In genomic region chr4:101404863-101405262, GRCm38 (mm10) we compare ENCODE assay signal across 13 mouse cellular contexts. TPM values are rescaled to one million over a fixed set of nuclear protein-coding genes. Genes with fewer than 3 reads are reported as not detected.
DNase-seq lines count a peak whose midpoint lies in the region; ATAC-seq lines count a peak whose summit lies in the region.
"Had no signal": no experiment of that assay in that cellular context is flagged by ENCODE, and none has a peak within 500 bp of the region (broad histone marks: within the 10 kb centered on the region; RNA-seq: fewer than 3 reads in every experiment).

No protein-coding gene starts in this region.

- no peaks in the 10 kb centered on the region; the same call in 1 of the 2 replicates for H3K4me1 ChIP-seq in lung, embryonic 16.5 days (replicated peaks; ENCODE audit: control insufficient read depth, insufficient read depth, low read length)
- H3K4me1 ChIP-seq in embryonic facial prominence, embryonic 12.5 days = no peaks in the 10 kb centered on the region
- peaks cover 8% of the 10 kb centered on the region; the same call in 1 of the 2 replicates for H3K4me1 ChIP-seq in limb, embryonic 15.5 days
- H3K4me1 ChIP-seq in hindbrain, embryonic 14.5 days (replicated peaks; ENCODE audit: control insufficient read depth, insufficient read depth, low read length) = no peaks in the 10 kb centered on the region
- H3K4me1 ChIP-seq: megakaryocyte, embryonic 14.5 days had no signal

- H3K36me3 ChIP-seq in lung, embryonic 16.5 days (ENCODE audit: control insufficient read depth, insufficient read depth, low read length) = no peaks in the 10 kb centered on the region
- H3K36me3 ChIP-seq in embryonic facial prominence, embryonic 12.5 days = no peaks in the 10 kb centered on the region
- no peaks in the 10 kb centered on the region for H3K36me3 ChIP-seq in limb, embryonic 15.5 days
- no peaks in the 10 kb centered on the region for H3K36me3 ChIP-seq in hindbrain, embryonic 14.5 days (replicated peaks; ENCODE audit: control insufficient read depth, insufficient read depth)

- ATAC-seq in lung, embryonic 16.5 days (ENCODE audit: low read depth) = peak; percentile 68
- ATAC-seq in embryonic facial prominence, embryonic 12.5 days (ENCODE audit: insufficient number of reproducible peaks, insufficient read depth, low FRiP score, low TSS enrichment) = peak; percentile 64; the same call in 1 of the 2 replicates
- ATAC-seq in limb, embryonic 15.5 days (ENCODE audit: insufficient number of reproducible peaks, low FRiP score, low TSS enrichment, low read depth) = peak; percentile 84
- ATAC-seq in hindbrain, embryonic 14.5 days (ENCODE audit: low FRiP score) = no peak

- peak; percentile 37 to 62 for DNase-seq in frontal cortex, adult 2 months (ENCODE audit: extremely low spot score in 1 of 2, low spot score in 1 of 2)
- DNase-seq in frontal cortex, postnatal 25 days (ENCODE audit: low spot score in 2 of 2) = no peak
- no peak for DNase-seq in lung, adult 18-20 months
- no peak for DNase-seq in hindbrain, embryonic 14.5 days (ENCODE audit: low spot score)
- no peak for DNase-seq in spleen, postnatal 14 days (ENCODE audit: low spot score in 2 of 2)
- DNase-seq: cerebellum, postnatal 36 days; heart, adult 18-20 months; spleen, adult 18-20 months had no signal

- H3K9me3 ChIP-seq in lung, embryonic 16.5 days (ENCODE audit: control insufficient read depth, low read length) = no peaks in the 10 kb centered on the region
- no peaks in the 10 kb centered on the region for H3K9me3 ChIP-seq in embryonic facial prominence, embryonic 12.5 days
- no peaks in the 10 kb centered on the region for H3K9me3 ChIP-seq in limb, embryonic 15.5 days
- H3K9me3 ChIP-seq in hindbrain, embryonic 14.5 days (ENCODE audit: control insufficient read depth, low read length) = no peaks in the 10 kb centered on the region

- no peak overlapping the region for H3K4me3 ChIP-seq in lung, embryonic 16.5 days (ENCODE audit: low read length)
- H3K4me3 ChIP-seq in embryonic facial prominence, embryonic 12.5 days = no peak overlapping the region
- no peak overlapping the region for H3K4me3 ChIP-seq in limb, embryonic 15.5 days
- no peak overlapping the region for H3K4me3 ChIP-seq in hindbrain, embryonic 14.5 days (replicated peaks; ENCODE audit: low read length)
- H3K4me3 ChIP-seq: megakaryocyte, embryonic 14.5 days; myocyte had no signal

- 38% methylated on average over 3 of the region's 3 CpGs for WGBS in lung, embryonic 16.5 days
- 39% methylated on average over 3 of the region's 3 CpGs for WGBS in embryonic facial prominence, embryonic 12.5 days
- 32% methylated on average over 3 of the region's 3 CpGs for WGBS in limb, embryonic 15.5 days
- WGBS in hindbrain, embryonic 14.5 days = 76% methylated on average over 3 of the region's 3 CpGs

- H3K9ac ChIP-seq in lung, embryonic 16.5 days (ENCODE audit: low read length) = no peak overlapping the region
- no peak overlapping the region for H3K9ac ChIP-seq in embryonic facial prominence, embryonic 12.5 days
- H3K9ac ChIP-seq in limb, embryonic 15.5 days = no peak overlapping the region
- no peak overlapping the region for H3K9ac ChIP-seq in hindbrain, embryonic 14.5 days

- H3K27me3 ChIP-seq in lung, embryonic 16.5 days (ENCODE audit: control insufficient read depth, insufficient read depth, low read depth, low read length) = no peaks in the 10 kb centered on the region
- no peaks in the 10 kb centered on the region for H3K27me3 ChIP-seq in embryonic facial prominence, embryonic 12.5 days
- H3K27me3 ChIP-seq in limb, embryonic 15.5 days = no peaks in the 10 kb centered on the region
- no peaks in the 10 kb centered on the region for H3K27me3 ChIP-seq in hindbrain, embryonic 14.5 days (ENCODE audit: control insufficient read depth, insufficient read depth, low read length)

- no peak overlapping the region for H3K27ac ChIP-seq in lung, embryonic 16.5 days (ENCODE audit: low read length)
- H3K27ac ChIP-seq in embryonic facial prominence, embryonic 12.5 days = 0 out of 2 replicates have a peak overlapping the region, but pooled peaks have one; percentile 60
- H3K27ac ChIP-seq in limb, embryonic 15.5 days = peak overlapping the region; percentile 55; the same call in 1 of the 2 replicates
- H3K27ac ChIP-seq in hindbrain, embryonic 14.5 days = no peak overlapping the region

- no peak overlapping the region for H3K4me2 ChIP-seq in lung, embryonic 16.5 days (ENCODE audit: low read depth, low read length)
- H3K4me2 ChIP-seq in embryonic facial prominence, embryonic 12.5 days (replicated peaks) = no peak overlapping the region
- H3K4me2 ChIP-seq in limb, embryonic 15.5 days = no peak overlapping the region
- H3K4me2 ChIP-seq in hindbrain, embryonic 14.5 days (replicated peaks) = no peak overlapping the region

RNA-seq across cellular contexts. Expression of gene Ak4, which starts 14.2 kb away (rescaled TPM):
- polyA plus RNA-seq in frontal cortex, adult 2 months (2012; rRNA removed) = 25.6 and 25.7 TPM in 2 replicates
- polyA plus RNA-seq in lung, embryonic 16.5 days (2015; fragmentation: Nextera tagmentation; extraction: Ambion mirVana) = 21.1 and 21.3 TPM in 2 replicates
- 10.2 and 11.4 TPM in 2 replicates for polyA plus RNA-seq in embryonic facial prominence, embryonic 12.5 days (2016; fragmentation: Nextera tagmentation; extraction: Ambion mirVana)
- polyA plus RNA-seq in limb, embryonic 15.5 days (2015; fragmentation: Nextera tagmentation; extraction: Ambion mirVana) = 20.9 and 26.3 TPM in 2 replicates
- polyA plus RNA-seq in hindbrain, embryonic 14.5 days (2014; fragmentation: Nextera tagmentation; extraction: Ambion mirVana) = 3.2 and 4.2 TPM in 2 replicates

Comparison
In these comparisons a context has a peak if more than half of its experiments do, and no peak if none do; other contexts are left out.
1. DNase-seq: peak in frontal cortex, adult 2 months (2 of 2); none in frontal cortex, postnatal 25 days (0 of 2), lung, adult 18-20 months (0 of 2), hindbrain, embryonic 14.5 days (single experiment) and spleen, postnatal 14 days (0 of 2).
2. H3K27ac ChIP-seq: peak in embryonic facial prominence, embryonic 12.5 days (single experiment) and limb, embryonic 15.5 days (single experiment); none in lung, embryonic 16.5 days (single experiment) and hindbrain, embryonic 14.5 days (single experiment).